Mouse (Mus musculus): ENCODE measurements around the gene Grb2.

DNA sequence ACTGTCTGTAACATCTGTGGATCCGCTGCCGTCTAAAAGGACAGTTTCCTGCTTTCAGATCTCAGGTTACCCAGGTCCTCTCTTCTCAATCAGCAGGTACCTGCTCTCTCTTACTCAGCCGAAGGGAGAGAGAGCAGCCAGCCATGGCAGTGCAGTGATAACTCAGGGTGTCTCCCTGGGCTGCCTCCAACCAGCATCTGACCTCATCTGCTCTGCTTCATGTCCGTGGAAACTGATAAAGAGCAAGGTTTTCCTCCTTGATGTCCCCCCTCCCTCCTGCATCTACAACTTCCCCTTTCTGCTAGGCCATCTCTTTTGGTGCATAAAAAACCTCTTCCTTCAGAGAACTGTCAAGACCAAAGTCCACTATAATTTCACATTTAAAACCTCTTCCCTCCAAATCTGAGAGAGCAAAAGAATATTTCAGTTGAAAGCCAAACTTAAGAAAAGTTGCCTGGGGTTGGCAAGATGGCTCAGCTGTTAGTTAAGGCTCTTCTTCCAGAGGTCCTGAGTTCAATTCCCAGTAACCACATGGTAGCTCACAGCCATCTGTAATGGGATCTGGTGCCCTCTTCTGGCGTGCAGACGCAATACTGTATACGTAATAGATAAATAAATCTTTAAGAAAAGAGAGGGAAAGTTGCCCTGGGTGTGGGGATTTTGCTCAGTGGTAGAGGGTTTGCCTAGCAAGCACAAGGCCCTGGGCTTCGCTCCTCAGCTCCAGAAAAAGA is 9.4 kb upstream of the Grb2 start:
- no peak for TF ChIP-seq CTCF (IDR thresholded peaks at IDR 0.05; ENCODE audit: insufficient read depth, low read depth, low read length)
- TF ChIP-seq POLR2A (IDR thresholded peaks at IDR 0.05; ENCODE audit: insufficient read depth, low read depth, low read length), result no peak
